Mouse (Mus musculus) thymus, postnatal 36 days (tissue): ENCODE results near the gene Garem2.
A peak's percentile ranks its signal among the peaks of the same experiment; 100 is the strongest.

Experiments used
- DNase-seq, 2 experiments: peaks; one replicate each; pipeline ENCODE4 v3.0.0; 2022; ENCODE audit warnings: mixed read lengths in 2 of 2

Gene Garem2

GRCm38 (mm10) chr5:30112533-30113068 lies 7.6 kb downstream of the Garem2 start:
- no peak for DNase-seq

- DNase-seq: peak; percentile 84
Measured at GRCm38 (mm10) chr5:30113881-30114760, 9.2 kb downstream of the Garem2 start.

- no peak for DNase-seq
Measured at GRCm38 (mm10) chr5:30114761-30115140, 9.8 kb downstream of the Garem2 start.

GRCm38 (mm10) chr5:30115718-30116117 lies 10.8 kb downstream of the Garem2 start:
- no peak for DNase-seq

- no peak for DNase-seq
Measured at GRCm38 (mm10) chr5:30118018-30118417, 13.1 kb downstream of the Garem2 start.

- no peak for DNase-seq
Measured at GRCm38 (mm10) chr5:30119163-30119562, 14.2 kb downstream of the Garem2 start.

- DNase-seq: no peak
Measured at GRCm38 (mm10) chr5:30120106-30120505, 15.1 kb downstream of the Garem2 start.

GRCm38 (mm10) chr5:30122481-30122880 lies 17.5 kb downstream of the Garem2 start:
- no peak for DNase-seq

GRCm38 (mm10) chr5:30125587-30125986 lies 20.6 kb downstream of the Garem2 start:
- DNase-seq: no peak

- DNase-seq: no peak
Measured at GRCm38 (mm10) chr5:30126756-30127155, 21.8 kb downstream of the Garem2 start.

GRCm38 (mm10) chr5:30127921-30128597 lies 23.1 kb downstream of the Garem2 start:
- no peak for DNase-seq

- no peak for DNase-seq
Measured at GRCm38 (mm10) chr5:30128680-30129079, 23.7 kb downstream of the Garem2 start.

- no peak for DNase-seq
Measured at GRCm38 (mm10) chr5:30131246-30131645, 26.3 kb downstream of the Garem2 start.

GRCm38 (mm10) chr5:30132173-30132572 lies 27.2 kb downstream of the Garem2 start:
- DNase-seq: no peak

- no peak for DNase-seq
Measured at GRCm38 (mm10) chr5:30135711-30136231, 30.8 kb downstream of the Garem2 start.

GRCm38 (mm10) chr5:30137271-30137670 lies 32.3 kb downstream of the Garem2 start:
- DNase-seq: no peak

- no peak for DNase-seq
Measured at GRCm38 (mm10) chr5:30138193-30138592, 33.2 kb downstream of the Garem2 start.

- DNase-seq: no peak
Measured at GRCm38 (mm10) chr5:30146526-30146925, 41.6 kb downstream of the Garem2 start.

- no peak for DNase-seq
Measured at GRCm38 (mm10) chr5:30148133-30148920, 43.4 kb downstream of the Garem2 start.

- no peak for DNase-seq
Measured at GRCm38 (mm10) chr5:30152007-30152406, 47.0 kb downstream of the Garem2 start.

- no peak for DNase-seq
Measured at GRCm38 (mm10) chr5:30152413-30152812, 47.5 kb downstream of the Garem2 start.

GRCm38 (mm10) chr5:30153222-30153621 lies 48.3 kb downstream of the Garem2 start:
- no peak for DNase-seq

GRCm38 (mm10) chr5:30154013-30154412 lies 49.1 kb downstream of the Garem2 start:
- no peak for DNase-seq
